Mouse (Mus musculus) embryo, embryonic 9.5 days (tissue): ENCODE measurements at regions not wholly inside any gene's neighbourhood (a gene's known extent, or its start where the extent isn't known, plus 50 kb on each side); places are given as distances from the start of the nearest gene placed in this dataset.

Source experiments
- DNase-seq: peaks from one replicate; pipeline ENCODE4 v3.0.0-alpha.2; 2017; ENCODE audit errors: extremely low spot score

- no peak for DNase-seq
Measured at GRCm38 (mm10) chr8:17782650-17783049, 1195.4 kb downstream of the Defb40 start.

GRCm38 (mm10) chr8:17781559-17782283 lies 1196.3 kb downstream of the Defb40 start:
- no peak for DNase-seq

GRCm38 (mm10) chr8:17775411-17775810 lies 1202.6 kb downstream of the Defb40 start:
- DNase-seq: no peak

- DNase-seq: peak; percentile 22
Measured at GRCm38 (mm10) chr8:17773311-17773710, 1204.7 kb downstream of the Defb40 start.

GRCm38 (mm10) chr8:17767441-17768007 lies 1210.5 kb downstream of the Defb40 start:
- no peak for DNase-seq

- DNase-seq: no peak
Measured at GRCm38 (mm10) chr8:17724672-17725071, 1253.4 kb downstream of the Defb40 start.

GRCm38 (mm10) chr8:17709162-17709561 lies 1268.9 kb downstream of the Defb40 start:
- DNase-seq: no peak

- DNase-seq: no peak
Measured at GRCm38 (mm10) chr8:17708409-17708808, 1269.6 kb downstream of the Defb40 start.

- no peak for DNase-seq
Measured at GRCm38 (mm10) chr8:17704289-17704688, 1273.8 kb downstream of the Defb40 start.

GRCm38 (mm10) chr8:17700362-17700761 lies 1277.7 kb downstream of the Defb40 start:
- DNase-seq: no peak

- DNase-seq: no peak
Measured at GRCm38 (mm10) chr8:17690074-17690848, 1287.8 kb downstream of the Defb40 start.

GRCm38 (mm10) chr8:17689641-17690040 lies 1288.4 kb downstream of the Defb40 start:
- DNase-seq: no peak

- DNase-seq: no peak
Measured at GRCm38 (mm10) chr8:17687084-17687483, 1291.0 kb downstream of the Defb40 start.

- no peak for DNase-seq
Measured at GRCm38 (mm10) chr8:17664371-17665141, 1313.5 kb downstream of the Defb40 start.

GRCm38 (mm10) chr8:17659753-17660361 lies 1318.2 kb downstream of the Defb40 start:
- DNase-seq: no peak

GRCm38 (mm10) chr8:17653786-17654185 lies 1324.3 kb downstream of the Defb40 start:
- DNase-seq: no peak

GRCm38 (mm10) chr8:17647559-17647958 lies 1330.5 kb downstream of the Defb40 start:
- DNase-seq: no peak

- no peak for DNase-seq
Measured at GRCm38 (mm10) chr8:17621109-17621508, 1356.9 kb downstream of the Defb40 start.

- DNase-seq: no peak
Measured at GRCm38 (mm10) chr8:17618846-17619245, 1359.2 kb downstream of the Defb40 start.

- DNase-seq: no peak
Measured at GRCm38 (mm10) chr8:17618147-17618546, 1359.9 kb downstream of the Defb40 start.

- no peak for DNase-seq
Measured at GRCm38 (mm10) chr8:17602861-17603260, 1375.2 kb downstream of the Defb40 start.

- no peak for DNase-seq
Measured at GRCm38 (mm10) chr8:17598736-17599135, 1379.3 kb downstream of the Defb40 start.
